Mouse (Mus musculus): ENCODE results near the gene Zbtb44.

GRCm38 (mm10) chr9:30985782-30986181 is 44.7 kb upstream of the Zbtb44 start:
- TF ChIP-seq GATA1 (IDR thresholded peaks at IDR 0.05; ENCODE audit: borderline replicate concordance, low read length) = no peak
- TF ChIP-seq FLI1 (IDR thresholded peaks at IDR 0.05; ENCODE audit: low read length) = no peak
